Comparison of ENCODE assay signal across 8 mouse cellular contexts in the genomic region with DNA sequence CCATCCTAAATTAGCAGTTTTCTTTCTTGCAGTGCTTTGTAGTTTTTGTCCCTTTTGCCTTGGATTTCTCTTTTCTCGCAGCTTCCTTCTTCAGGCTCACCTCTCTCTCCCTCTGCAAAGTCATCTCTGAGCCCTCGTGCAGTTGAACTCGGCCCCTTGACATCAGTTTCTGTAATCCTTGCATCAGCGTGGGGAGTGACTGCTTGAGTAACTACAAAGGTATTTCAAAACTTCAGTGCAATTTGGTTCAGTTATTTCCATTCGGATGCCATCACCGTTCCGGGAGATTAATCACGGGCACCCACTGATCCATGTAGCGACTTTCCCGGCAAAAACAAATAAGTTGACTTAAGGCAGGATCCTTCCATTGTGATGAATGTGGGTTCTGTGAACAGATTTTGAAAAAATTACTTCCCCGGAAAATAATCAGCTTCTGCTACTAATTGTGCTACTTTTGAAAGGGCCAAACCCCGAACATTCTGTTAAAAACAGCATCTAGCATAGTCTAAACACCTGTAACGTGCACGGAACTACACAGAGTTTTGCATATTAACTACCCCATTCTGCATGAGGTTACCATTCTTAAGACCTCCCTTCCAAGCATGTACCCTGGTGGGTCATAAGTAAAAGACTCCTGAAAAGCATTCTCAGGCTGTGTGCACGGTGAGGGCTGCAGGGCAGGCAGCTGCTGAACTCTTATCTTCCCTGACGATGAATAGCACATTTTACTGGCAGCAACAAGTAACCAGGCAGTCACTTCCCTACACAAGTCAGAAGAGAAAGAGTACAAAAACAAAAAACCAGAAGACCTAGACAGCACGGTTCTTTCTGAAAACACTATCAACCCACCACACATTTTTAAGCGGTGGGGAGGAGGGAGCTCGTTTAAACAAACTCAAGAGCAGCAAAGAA. TPM values are rescaled to one million over a fixed set of nuclear protein-coding genes. Genes with fewer than 3 reads are reported as not detected.
DNase-seq lines count a peak whose midpoint lies in the region; ATAC-seq and TF ChIP-seq lines count a peak whose summit lies in the region.

No protein-coding gene starts in this region.

- H3K36me3 ChIP-seq in intestine, embryonic 15.5 days: no peaks in the 10 kb centered on the region
- H3K36me3 ChIP-seq in liver, postnatal 0 days (replicated peaks; ENCODE audit: insufficient read depth, low read length): 0 out of 2 replicates have a peak, but pooled peaks cover 2% of the 10 kb centered on the region
- no peaks in the 10 kb centered on the region for H3K36me3 ChIP-seq in neural tube, embryonic 15.5 days
- H3K36me3 ChIP-seq in thymus, adult 2 months (ENCODE audit: control insufficient read depth, insufficient read depth, low read length): no peaks in the 10 kb centered on the region

- no peaks in the 10 kb centered on the region for H3K9me3 ChIP-seq in intestine, embryonic 15.5 days
- no peaks in the 10 kb centered on the region for H3K9me3 ChIP-seq in liver, postnatal 0 days (ENCODE audit: low read length)
- H3K9me3 ChIP-seq in neural tube, embryonic 15.5 days (replicated peaks): no peaks in the 10 kb centered on the region

- H3K4me1 ChIP-seq in embryonic fibroblast, embryonic 13.5 days (ENCODE audit: control insufficient read depth, insufficient read depth, low read length): peaks cover 6% of the 10 kb centered on the region
- H3K4me1 ChIP-seq in intestine, embryonic 15.5 days (replicated peaks): peaks cover 8% of the 10 kb centered on the region; the same call in 1 of the 2 replicates
- peaks cover 20% of the 10 kb centered on the region; the same call in 1 of the 2 replicates for H3K4me1 ChIP-seq in liver, postnatal 0 days (ENCODE audit: insufficient read depth)
- H3K4me1 ChIP-seq in neural tube, embryonic 15.5 days: peaks cover 23% of the 10 kb centered on the region
- peaks cover 5% of the 10 kb centered on the region; the same call in 1 of the 2 replicates for H3K4me1 ChIP-seq in thymus, adult 2 months (replicated peaks; ENCODE audit: control insufficient read depth, insufficient read depth, low read length)

- TF ChIP-seq CTCF in embryonic fibroblast, embryonic 13.5 days (IDR thresholded peaks at IDR 0.05; ENCODE audit: borderline replicate concordance, insufficient read depth, low read length): no peak
- no peak for TF ChIP-seq CTCF in liver, postnatal 0 days (IDR thresholded peaks at IDR 0.05; ENCODE audit: low read depth)
- no peak for TF ChIP-seq CTCF in thymus, adult 2 months (IDR thresholded peaks at IDR 0.05; ENCODE audit: borderline replicate concordance, control insufficient read depth, extremely low read depth, insufficient read depth, low read length, poor library complexity)

- H3K27ac ChIP-seq in embryonic fibroblast, embryonic 13.5 days (ENCODE audit: insufficient read depth, low read length): peak overlapping the region; percentile 77
- peak overlapping the region; percentile 33; the same call in 1 of the 2 replicates for H3K27ac ChIP-seq in intestine, embryonic 15.5 days
- peak overlapping the region; percentile 99 for H3K27ac ChIP-seq in liver, postnatal 0 days (ENCODE audit: low read depth)
- H3K27ac ChIP-seq in neural tube, embryonic 15.5 days (replicated peaks): peak overlapping the region; percentile 94; the same call in 1 of the 2 replicates
- H3K27ac ChIP-seq in thymus, adult 2 months (ENCODE audit: control insufficient read depth, insufficient read depth, low read length): no peak overlapping the region

- TF ChIP-seq POLR2A in embryonic fibroblast, embryonic 13.5 days (IDR thresholded peaks at IDR 0.05; ENCODE audit: low read depth, low read length): peak; percentile 46
- no peak for TF ChIP-seq POLR2A in thymus, adult 2 months (IDR thresholded peaks at IDR 0.05; ENCODE audit: control insufficient read depth, extremely low read depth, insufficient read depth, low read length, poor library complexity)

- TF ChIP-seq EP300 in liver, postnatal 0 days (IDR thresholded peaks at IDR 0.05; ENCODE audit: low read depth): peak; percentile 72

- peak; percentile 20 for DNase-seq in thymus, postnatal 0 days (ENCODE audit: low spot score)
- no peak for DNase-seq in thymus, postnatal 25 days
- DNase-seq in liver, postnatal 0 days: peak; percentile 62
- DNase-seq in right cerebral cortex, adult 18-20 months: no peak
- DNase-seq in thymus, adult 2 months: no peak

- H3K9ac ChIP-seq in intestine, embryonic 15.5 days: peak overlapping the region; percentile 84; the same call in 1 of the 2 replicates
- peak overlapping the region; percentile 97 for H3K9ac ChIP-seq in liver, postnatal 0 days (replicated peaks)
- peak overlapping the region; percentile 93 for H3K9ac ChIP-seq in neural tube, embryonic 15.5 days (replicated peaks)

- H3K4me2 ChIP-seq in intestine, embryonic 15.5 days (replicated peaks): peak overlapping the region; percentile 82
- peak overlapping the region; percentile 87 for H3K4me2 ChIP-seq in liver, postnatal 0 days (ENCODE audit: low read depth, low read length)
- peak overlapping the region; percentile 67 for H3K4me2 ChIP-seq in neural tube, embryonic 15.5 days

- ATAC-seq in intestine, embryonic 15.5 days: peak; percentile 29; the same call in 1 of the 2 replicates
- ATAC-seq in liver, postnatal 0 days: peak; percentile 50
- no peak for ATAC-seq in neural tube, embryonic 15.5 days (ENCODE audit: low FRiP score)

- peak overlapping the region; percentile 88 for H3K4me3 ChIP-seq in embryonic fibroblast, embryonic 13.5 days (ENCODE audit: insufficient read depth, low read length)
- peak overlapping the region; percentile 78 for H3K4me3 ChIP-seq in intestine, embryonic 15.5 days (replicated peaks)
- peak overlapping the region; percentile 98 for H3K4me3 ChIP-seq in liver, postnatal 0 days (ENCODE audit: low read depth, low read length)
- H3K4me3 ChIP-seq in neural tube, embryonic 15.5 days (replicated peaks): peak overlapping the region; percentile 90
- H3K4me3 ChIP-seq in thymus, adult 2 months (ENCODE audit: control insufficient read depth, insufficient read depth, low read length): no peak overlapping the region

- 15% methylated on average over 19 of the region's 19 CpGs for WGBS in intestine, embryonic 15.5 days
- WGBS in liver, postnatal 0 days (ENCODE audit: insufficient replicate concordance): 16% methylated on average over 19 of the region's 19 CpGs
- 13% methylated on average over 19 of the region's 19 CpGs for WGBS in neural tube, embryonic 15.5 days
- 59% methylated on average over 19 of the region's 19 CpGs for WGBS in thymus, adult 2 months

- no peaks in the 10 kb centered on the region for H3K27me3 ChIP-seq in intestine, embryonic 15.5 days (replicated peaks)
- H3K27me3 ChIP-seq in liver, postnatal 0 days (ENCODE audit: insufficient read depth, low read length): no peaks in the 10 kb centered on the region
- H3K27me3 ChIP-seq in neural tube, embryonic 15.5 days (replicated peaks): no peaks in the 10 kb centered on the region
- no peaks in the 10 kb centered on the region for H3K27me3 ChIP-seq in thymus, adult 2 months (ENCODE audit: control insufficient read depth, insufficient read depth, low read length)

RNA-seq across cellular contexts. Expression of a gene that starts 1.6 kb away (rescaled TPM):
- polyA plus RNA-seq in thymus, postnatal 0 days (2015; fragmentation: Nextera tagmentation; extraction: Ambion mirVana): 32.5 and 35.3 TPM in 2 replicates
- 59.5 and 69.2 TPM in 2 replicates for polyA plus RNA-seq in embryonic fibroblast, embryonic 13.5 days (2011; ENCODE audit: insufficient read length, low read depth, missing spikeins)
- 29.6 and 37.5 TPM in 2 replicates for polyA plus RNA-seq in intestine, embryonic 15.5 days (2015; fragmentation: Nextera tagmentation; extraction: Ambion mirVana)
- 49.5 and 65.0 TPM in 2 replicates for polyA plus RNA-seq in liver, postnatal 0 days (2015; fragmentation: Nextera tagmentation; extraction: Ambion mirVana)
- polyA plus RNA-seq in neural tube, embryonic 15.5 days (2015; fragmentation: Nextera tagmentation; extraction: Ambion mirVana): 15.8 and 23.4 TPM in 2 replicates
- polyA plus RNA-seq in thymus, adult 2 months (2012; rRNA removed): 44.9 and 45.4 TPM in 2 replicates

Comparison
In these comparisons a context has a peak if more than half of its experiments do, and no peak if none do; other contexts are left out.
1. DNase-seq: peak in thymus, postnatal 0 days (single experiment) and liver, postnatal 0 days (single experiment); none in thymus, postnatal 25 days (single experiment), right cerebral cortex, adult 18-20 months (single experiment) and thymus, adult 2 months (single experiment).
2. Peak in every context shown above with its lines, with median percentiles within 50 percentile points of each other: H3K4me2 ChIP-seq and H3K9ac ChIP-seq.